Mouse (Mus musculus): Measurements from ENCODE around the gene Clec9a.

- TF ChIP-seq CTCF (IDR thresholded peaks at IDR 0.05; ENCODE audit: extremely low read depth, insufficient read depth, insufficient read length, insufficient replicate concordance) (no peak), POLR2A (IDR thresholded peaks at IDR 0.05; ENCODE audit: low read depth, low read length) (no peak)
Observed at GRCm38 (mm10) chr6:129369374-129370132, 39.1 kb upstream of the Clec9a start.
